Mouse (Mus musculus): Measurements from ENCODE around the gene Mybphl.
A peak's percentile ranks its signal among the peaks of the same experiment; 100 is the strongest.

Mybphl gene

GRCm38 (mm10) chr3:108364270-108364995 is at the start of gene Mybphl:
Mybphl (plus strand) TSS chr3:108364911.
- DNase-seq: no peak

DNA sequence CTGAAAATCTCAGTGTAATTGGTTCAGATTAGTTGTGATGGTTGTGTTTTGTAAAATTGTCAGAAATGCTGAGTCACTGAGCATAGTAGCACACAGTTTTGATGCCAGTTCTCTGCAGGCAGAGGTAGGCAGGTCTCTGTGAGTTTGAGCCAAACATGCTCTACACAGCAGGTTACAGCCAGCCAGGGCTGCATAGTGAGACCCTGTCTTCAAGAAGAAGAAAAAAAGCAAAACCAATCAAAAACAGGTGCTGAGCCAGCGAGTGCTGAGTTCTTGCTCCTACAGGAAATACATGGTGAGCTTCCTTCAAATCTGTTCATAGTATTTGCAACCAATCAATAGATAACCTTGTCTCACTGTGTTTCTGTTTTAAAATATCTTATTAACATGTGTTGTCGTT is 46.2 kb upstream of the Mybphl start:
- no peak for DNase-seq

DNA sequence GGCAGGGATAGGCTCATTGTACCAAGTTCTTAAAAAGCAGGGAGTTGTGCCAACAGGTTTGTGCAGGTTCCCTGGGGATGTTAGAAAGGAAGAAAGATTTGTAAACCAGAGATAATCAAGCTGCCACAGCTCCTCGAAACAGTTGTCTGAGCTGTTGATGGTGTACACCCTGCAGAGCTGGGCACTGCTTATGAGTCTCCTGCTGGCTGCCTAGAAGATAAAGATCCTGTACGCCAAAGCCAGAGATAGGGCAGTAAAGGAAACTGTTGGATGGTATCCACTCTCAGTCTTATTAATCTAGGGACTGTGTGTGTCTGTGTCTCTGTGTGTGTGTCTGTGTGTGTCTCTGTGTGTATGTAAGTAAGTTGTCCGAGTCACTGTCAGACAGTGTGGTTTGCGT is 43.0 kb upstream of the Mybphl start:
- DNase-seq: no peak

GRCm38 (mm10) chr3:108322136-108322535 is 42.6 kb upstream of the Mybphl start:
- no peak for DNase-seq

- no peak for DNase-seq
These were observed 41.7 kb upstream of the Mybphl start for GRCm38 (mm10) chr3:108322962-108323361.

GRCm38 (mm10) chr3:108324837-108325236 is 39.9 kb upstream of the Mybphl start:
- no peak for DNase-seq

- DNase-seq: no peak
These were observed 39.2 kb upstream of the Mybphl start for GRCm38 (mm10) chr3:108325521-108325920.

DNA sequence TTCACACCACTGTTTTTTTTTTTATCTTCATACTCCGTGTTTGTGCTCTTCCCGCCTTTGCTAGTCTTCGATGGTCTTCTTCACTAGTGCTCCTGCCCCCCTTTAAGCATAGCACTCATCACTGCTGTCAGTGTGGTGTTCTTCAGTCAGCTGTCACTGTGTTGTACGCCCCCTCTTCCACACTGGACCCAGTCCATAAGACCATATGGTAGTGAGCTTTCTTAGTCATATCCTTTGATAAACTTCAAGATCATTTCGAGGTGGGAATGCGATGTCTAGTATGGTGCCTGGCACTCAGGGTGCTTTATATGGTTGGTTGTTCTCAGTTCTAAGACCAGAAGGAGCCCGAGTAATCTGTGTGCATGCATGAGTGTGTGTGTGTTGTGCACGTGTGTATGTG is 37.4 kb upstream of the Mybphl start:
- DNase-seq: no peak

GRCm38 (mm10) chr3:108327916-108328315 is 36.8 kb upstream of the Mybphl start:
- no peak for DNase-seq

GRCm38 (mm10) chr3:108328441-108328841 is 36.3 kb upstream of the Mybphl start:
- DNase-seq: peak; percentile 14

DNA sequence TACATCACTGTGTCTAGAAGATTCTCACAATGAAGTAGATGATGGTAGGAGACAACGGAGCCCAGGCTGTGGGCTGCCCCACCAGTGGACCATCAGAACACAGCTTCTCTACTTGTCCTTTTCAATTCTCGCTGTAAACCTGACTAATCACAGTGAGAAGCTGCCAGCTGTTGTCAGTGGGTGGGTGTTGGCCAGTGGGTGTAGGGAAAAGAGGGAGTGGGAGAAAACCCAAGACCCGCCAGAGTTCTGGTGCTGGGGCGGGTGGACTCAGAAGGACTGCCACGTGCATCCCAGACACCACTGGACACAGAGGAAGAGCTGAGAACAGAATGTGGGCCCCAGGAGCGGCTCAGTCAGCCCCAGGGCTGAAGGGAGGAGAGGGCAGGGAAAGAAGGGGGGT is 33.9 kb upstream of the Mybphl start:
- DNase-seq: no peak

- no peak for DNase-seq
These were observed 27.8 kb upstream of the Mybphl start for GRCm38 (mm10) chr3:108336878-108337277.

DNA sequence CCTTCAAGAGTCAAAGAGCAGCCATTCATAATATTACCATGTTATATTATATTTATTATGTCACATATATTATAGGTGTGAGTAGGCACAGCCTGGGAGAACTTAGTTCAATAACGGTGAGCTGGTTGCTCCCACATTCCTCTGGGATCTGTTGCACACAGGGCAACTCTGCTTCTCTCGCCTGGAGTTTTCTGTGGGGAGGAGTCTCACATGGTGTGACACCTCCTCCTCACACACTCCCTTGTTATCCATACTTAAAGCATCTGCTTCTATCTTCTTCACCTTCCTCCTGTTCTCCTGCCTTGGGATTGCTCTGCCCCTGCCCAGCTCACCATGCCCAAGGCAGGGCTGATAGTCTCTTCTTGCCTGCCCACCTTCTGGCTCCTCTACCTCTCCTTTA is 23.7 kb upstream of the Mybphl start:
- DNase-seq: no peak

- DNase-seq: no peak
These were observed 22.5 kb upstream of the Mybphl start for GRCm38 (mm10) chr3:108342185-108342584.

GRCm38 (mm10) chr3:108345855-108346254 is 18.9 kb upstream of the Mybphl start:
- DNase-seq: no peak

DNA sequence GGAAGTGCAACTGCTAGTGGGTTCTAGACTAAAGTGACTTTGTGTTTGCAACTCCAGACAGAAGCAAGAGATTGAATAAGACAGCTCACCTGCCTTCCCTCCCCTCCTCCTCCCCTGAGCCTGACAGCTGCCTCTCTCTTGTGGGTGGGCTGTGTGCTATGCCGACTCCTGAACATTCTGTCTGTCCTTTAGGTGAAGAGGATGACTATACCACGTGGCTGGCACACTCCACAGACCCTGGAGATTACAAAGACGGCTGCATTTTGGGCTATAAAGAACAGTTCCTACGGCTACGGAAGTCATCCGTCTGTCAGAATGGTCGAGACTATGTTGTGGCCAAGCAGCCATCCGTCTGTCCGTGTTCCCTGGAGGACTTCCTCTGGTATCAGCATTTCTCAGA is 16.3 kb upstream of the Mybphl start:
- DNase-seq: no peak

DNA sequence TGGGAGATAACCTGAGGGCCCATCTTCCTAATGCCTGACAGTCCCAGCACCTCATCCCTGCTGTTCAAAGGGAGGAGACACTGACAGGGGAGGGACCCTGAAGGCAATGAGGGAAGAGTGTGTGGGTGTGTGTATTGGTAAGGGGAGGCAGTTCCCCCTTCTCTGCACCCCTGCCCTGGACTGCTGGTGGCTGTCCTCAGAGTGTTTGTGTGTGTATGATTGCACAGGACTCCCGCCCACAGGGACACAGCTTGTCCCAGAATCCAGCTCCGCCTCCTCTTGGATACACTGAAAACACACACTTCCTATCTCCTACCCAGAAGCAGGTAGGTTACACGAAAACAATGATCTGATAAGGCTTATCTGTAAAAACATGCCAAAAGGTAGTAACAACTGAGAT is 9.5 kb upstream of the Mybphl start:
- DNase-seq: no peak

DNA sequence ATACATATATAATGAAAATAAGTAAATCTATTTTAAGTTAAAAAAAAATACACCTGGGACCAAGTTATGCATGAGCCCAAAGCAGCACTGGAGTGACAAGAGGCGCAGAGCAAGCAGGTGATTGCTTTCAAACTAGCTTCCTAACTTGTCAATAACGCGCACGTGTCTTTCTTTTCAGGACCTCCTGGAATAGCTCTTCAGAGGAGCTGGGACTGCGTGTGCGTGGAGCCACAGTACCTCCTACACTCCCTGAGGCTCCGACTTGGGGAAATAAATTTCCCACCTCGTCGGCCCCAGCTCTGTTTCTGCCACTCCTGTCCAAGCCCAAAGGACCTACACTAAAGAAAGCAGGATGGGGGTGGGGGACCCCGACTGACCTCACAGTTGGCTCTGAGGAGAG is 7.7 kb upstream of the Mybphl start:
- no peak for DNase-seq

GRCm38 (mm10) chr3:108358445-108358844 is 6.3 kb upstream of the Mybphl start:
- DNase-seq: no peak

DNA sequence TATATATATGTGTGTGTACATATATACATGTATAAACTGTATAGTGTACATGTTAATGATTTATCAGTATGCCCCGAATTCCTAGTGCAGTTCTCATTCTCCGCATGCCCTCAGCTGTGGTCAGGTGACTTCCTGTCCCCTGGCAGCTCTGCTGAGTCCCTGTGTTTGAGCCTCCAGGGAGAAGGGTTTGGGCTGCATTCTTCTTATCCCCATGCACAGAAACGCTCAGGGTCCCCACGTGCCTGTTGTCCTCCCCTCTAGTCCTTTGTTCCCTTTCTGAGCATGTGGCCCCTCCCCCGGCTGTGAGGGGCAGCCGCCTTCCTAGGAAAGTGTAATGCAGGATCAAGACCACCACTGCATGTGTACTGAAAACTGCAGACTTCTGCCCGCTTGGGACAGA is 3.8 kb upstream of the Mybphl start:
- DNase-seq: no peak

DNA sequence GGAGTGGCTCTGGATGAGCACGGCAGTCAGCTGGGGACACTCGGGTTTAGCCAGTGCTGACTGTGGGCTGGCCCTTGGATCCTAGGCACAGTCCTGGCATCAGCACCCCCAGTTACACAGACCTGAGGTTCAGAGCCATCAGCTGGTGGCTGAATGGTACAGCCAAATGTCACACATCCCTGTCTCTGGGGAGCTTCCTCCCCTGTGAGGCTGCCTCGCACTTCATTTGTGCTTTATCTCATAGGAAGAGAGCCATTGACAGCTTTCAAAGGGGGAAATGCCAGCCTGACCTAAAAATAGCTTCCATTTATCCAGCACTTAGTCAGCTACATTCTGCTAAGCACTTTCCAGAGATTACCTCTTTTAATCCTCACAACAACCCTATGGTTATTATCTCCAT is 1.1 kb upstream of the Mybphl start:
- DNase-seq: no peak

DNA sequence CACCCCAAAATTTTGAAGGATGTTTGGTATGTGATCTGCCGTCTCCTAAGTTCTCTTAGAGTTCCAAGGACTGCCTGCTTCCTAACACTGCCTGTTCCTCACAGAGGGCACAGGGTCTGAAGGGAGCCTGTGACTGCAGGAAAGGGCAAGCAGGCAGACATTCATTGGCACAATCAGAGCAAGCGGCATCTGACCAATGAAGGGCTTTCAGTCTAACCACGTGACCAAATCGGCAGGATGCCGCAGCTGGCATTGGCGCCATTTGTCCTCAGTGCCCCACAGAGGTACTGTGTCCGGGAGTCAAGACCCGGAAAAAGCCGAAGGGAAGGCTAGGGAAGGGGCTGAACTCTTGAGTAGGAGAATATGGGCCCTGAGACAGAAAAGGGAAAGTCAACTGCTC is 2.5 kb downstream of the Mybphl start:
- no peak for DNase-seq

DNA sequence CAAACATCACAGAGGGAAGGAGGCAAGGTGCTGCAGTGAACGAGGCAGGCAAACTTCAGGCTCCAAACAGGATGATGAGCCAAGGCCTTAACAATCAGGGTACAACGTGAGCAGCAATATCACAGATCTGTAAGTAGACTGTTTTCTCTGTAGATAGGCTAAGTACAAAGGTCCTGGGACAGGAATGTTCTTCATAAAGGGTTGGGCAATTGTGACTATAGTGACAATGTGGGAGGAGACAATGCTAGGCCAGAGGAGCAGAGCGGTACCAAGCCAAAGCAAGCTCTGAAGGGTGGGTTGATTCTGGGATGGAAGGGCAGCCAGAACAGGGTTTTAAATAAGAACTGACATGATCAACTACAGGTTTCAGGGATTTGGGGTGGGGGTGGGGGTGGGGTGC is 3.1 kb downstream of the Mybphl start:
- DNase-seq: no peak

- DNase-seq: no peak
These were observed 4.0 kb downstream of the Mybphl start for GRCm38 (mm10) chr3:108368721-108369120.

- no peak for DNase-seq
These were observed 7.6 kb downstream of the Mybphl start for GRCm38 (mm10) chr3:108372274-108372673.
